Mouse (Mus musculus) kidney, embryonic 15.5 days (tissue): ENCODE results near the gene Ube2d2b. TPM values are rescaled to one million over a fixed set of nuclear protein-coding genes. Genes with fewer than 3 reads are reported as not detected.
A peak's percentile ranks its signal among the peaks of the same experiment; 100 is the strongest.

ENCODE experiments used
- ATAC-seq: fragments of 200-750 bp; cut with Nextera tagmentation; replicated peaks from 2 replicates; pipeline ENCODE4 v1.8.0; 2017; ENCODE audit warnings: moderate TSS enrichment; ENCODE audit not compliant: low FRiP score
- H3K27ac ChIP-seq: fragments of 300-500 bp; sonication (generic); 2 replicates; pipeline ENCODE4 v1.5.1; 2015; ENCODE audit warnings: mild to moderate bottlenecking, inconsistent platforms
- H3K27me3 ChIP-seq: fragments of 300-500 bp; sonication (generic); 2 replicates; pipeline ENCODE4 v1.6.1; 2015; ENCODE audit warnings: inconsistent platforms
- H3K36me3 ChIP-seq: fragments of 300-500 bp; sonication (generic); 2 replicates; pipeline ENCODE4 v1.6.1; 2015; ENCODE audit warnings: inconsistent platforms
- H3K4me1 ChIP-seq: fragments of 300-500 bp; sonication (generic); 2 replicates; pipeline ENCODE4 v1.6.1; 2015; ENCODE audit warnings: inconsistent platforms
- H3K4me2 ChIP-seq: fragments of 300-500 bp; sonication (generic); 2 replicates; pipeline ENCODE4 v1.6.1; 2015; ENCODE audit warnings: moderate library complexity, mild to moderate bottlenecking, inconsistent platforms
- H3K4me3 ChIP-seq: fragments of 300-500 bp; sonication (generic); replicated peaks from 2 replicates; pipeline ENCODE4 v1.5.1; 2015; ENCODE audit warnings: mild to moderate bottlenecking, inconsistent platforms
- H3K9ac ChIP-seq: fragments of 300-500 bp; sonication (generic); 2 replicates; pipeline ENCODE4 v1.6.1; 2015; ENCODE audit warnings: mild to moderate bottlenecking, inconsistent platforms
- H3K9me3 ChIP-seq: fragments of 300-500 bp; sonication (generic); replicated peaks from 2 replicates; pipeline ENCODE4 v1.6.1; 2016; ENCODE audit warnings: inconsistent platforms
- WGBS: fragments of 180-500 bp; shearing (Covaris S2); methylation state at CpG from one replicate; pipeline ENCODE4 v1.1.7; 2015; ENCODE audit warnings: mixed read lengths; 5-methylcytosine and 5-hydroxymethylcytosine counted together
- polyA plus RNA-seq: library from polyadenylated mRNA; unstranded; fragments of >200 nt; fragmentation: Nextera tagmentation; extraction: Ambion mirVana; gene quantifications from 2 replicates; pipeline ENCODE4 v1.2.1, GENCODE M21; 2015

Gene Ube2d2b
- polyA plus RNA-seq, 1 experiment from 2014 or later: 0.30 TPM

GRCm38 (mm10) chr5:107880710-107881109 is 50.8 kb downstream of the Ube2d2b start:
- Histone ChIP-seq H3K4me2 (no peak overlapping the region), H3K4me3 (no peak overlapping the region), H3K9me3 (no peaks in the 10 kb centered on the region), H3K9ac (no peak overlapping the region), H3K27me3 (no peaks in the 10 kb centered on the region), H3K4me1 (no peaks in the 10 kb centered on the region), H3K27ac (no peak overlapping the region), H3K36me3 (no peaks in the 10 kb centered on the region)
- ATAC-seq: 0 out of 2 replicates have a peak, but pooled peaks have one; percentile 56
- 78% methylated on average over 5 of the region's 5 CpGs for WGBS

Other genes starting within 250 kb of the Ube2d2b start
- 16.6 and 19.6 TPM in 2 replicates for gene Rpap2, start 232.7 kb upstream of the Ube2d2b start, polyA plus RNA-seq
- 28.3 and 30.5 TPM in 2 replicates for gene Glmn, start 232.2 kb upstream of the Ube2d2b start, polyA plus RNA-seq
- 0.08 TPM in 1 of 2 replicates, not detected in the other for gene Gfi1, start 104.1 kb upstream of the Ube2d2b start, polyA plus RNA-seq
- 76.3 and 78.1 TPM in 2 replicates for gene Evi5, start 45.0 kb downstream of the Ube2d2b start, polyA plus RNA-seq
- 84.9 and 85.4 TPM in 2 replicates for gene Rpl5, start 70.4 kb downstream of the Ube2d2b start, polyA plus RNA-seq
- gene Fam69a, start 157.0 kb downstream of the Ube2d2b start, polyA plus RNA-seq: 19.1 and 21.3 TPM in 2 replicates
- 99.0 and 99.6 TPM in 2 replicates for gene Mtf2, start 235.6 kb downstream of the Ube2d2b start, polyA plus RNA-seq